Mouse (Mus musculus): ENCODE measurements around the gene Clmp. TPM values are rescaled to one million over a fixed set of nuclear protein-coding genes. Genes with fewer than 3 reads are reported as not detected.
A peak's percentile ranks its signal among the peaks of the same experiment; 100 is the strongest.
"Not testable (repeated sequence)": the region's sequence is repeated elsewhere in the genome, so short reads cannot be mapped to it uniquely, and the experiment has no call there.

Gene Clmp
- polyA plus RNA-seq, 1 experiment = 1.2 TPM

GRCm38 (mm10) chr9:40765581-40765940 is 79.8 kb downstream of the Clmp start:
- Histone ChIP-seq H3K27ac (ENCODE audit: control insufficient read depth, insufficient read depth, low read depth, low read length) (no peak overlapping the region), H3K36me3 (ENCODE audit: control insufficient read depth, insufficient read depth, low read length) (no peaks in the 10 kb centered on the region), H3K27me3 (ENCODE audit: control insufficient read depth, insufficient read depth, low read length) (no peaks in the 10 kb centered on the region), H3K4me1 (ENCODE audit: control insufficient read depth, insufficient read depth, low read length) (no peaks in the 10 kb centered on the region), H3K4me3 (ENCODE audit: control insufficient read depth, low read depth, low read length) (no peak overlapping the region)
- no peak for TF ChIP-seq CTCF (IDR thresholded peaks at IDR 0.05; ENCODE audit: control insufficient read depth, insufficient read depth, insufficient replicate concordance, low read depth, low read length)
- no peak for TF ChIP-seq POLR2A (IDR thresholded peaks at IDR 0.05; ENCODE audit: control insufficient read depth, low read depth, low read length)

GRCm38 (mm10) chr9:40766058-40766605 is 80.4 kb downstream of the Clmp start:
- Histone ChIP-seq H3K27ac (ENCODE audit: control insufficient read depth, insufficient read depth, low read depth, low read length) (no peak overlapping the region), H3K4me1 (ENCODE audit: control insufficient read depth, insufficient read depth, low read length) (no peaks in the 10 kb centered on the region), H3K36me3 (ENCODE audit: control insufficient read depth, insufficient read depth, low read length) (no peaks in the 10 kb centered on the region), H3K4me3 (ENCODE audit: control insufficient read depth, low read depth, low read length) (no peak overlapping the region), H3K27me3 (ENCODE audit: control insufficient read depth, insufficient read depth, low read length) (no peaks in the 10 kb centered on the region)
- TF ChIP-seq POLR2A (IDR thresholded peaks at IDR 0.05; ENCODE audit: control insufficient read depth, low read depth, low read length) (no peak), CTCF (IDR thresholded peaks at IDR 0.05; ENCODE audit: control insufficient read depth, insufficient read depth, insufficient replicate concordance, low read depth, low read length) (no peak)

- H3K4me3 ChIP-seq (ENCODE audit: control insufficient read depth, low read depth, low read length) = no peak overlapping the region
- no peak overlapping the region for H3K27ac ChIP-seq (ENCODE audit: control insufficient read depth, insufficient read depth, low read depth, low read length)
- no peaks in the 10 kb centered on the region for H3K36me3 ChIP-seq (ENCODE audit: control insufficient read depth, insufficient read depth, low read length)
- H3K27me3 ChIP-seq (ENCODE audit: control insufficient read depth, insufficient read depth, low read length) = no peaks in the 10 kb centered on the region
- H3K4me1 ChIP-seq (ENCODE audit: control insufficient read depth, insufficient read depth, low read length) = peaks cover 4% of the 10 kb centered on the region
- TF ChIP-seq CTCF (IDR thresholded peaks at IDR 0.05; ENCODE audit: control insufficient read depth, insufficient read depth, insufficient replicate concordance, low read depth, low read length) = no peak
- no peak for TF ChIP-seq POLR2A (IDR thresholded peaks at IDR 0.05; ENCODE audit: control insufficient read depth, low read depth, low read length)
These were observed 82.2 kb downstream of the Clmp start for GRCm38 (mm10) chr9:40767946-40768345.

GRCm38 (mm10) chr9:40772246-40772645 is 86.5 kb downstream of the Clmp start:
- no peaks in the 10 kb centered on the region for H3K27me3 ChIP-seq (ENCODE audit: control insufficient read depth, insufficient read depth, low read length)
- TF ChIP-seq POLR2A (IDR thresholded peaks at IDR 0.05; ENCODE audit: control insufficient read depth, low read depth, low read length) (peak; percentile 28; the same call in 1 of the 2 replicates), CTCF (IDR thresholded peaks at IDR 0.05; ENCODE audit: control insufficient read depth, insufficient read depth, insufficient replicate concordance, low read depth, low read length) (no peak)
- H3K4me1 ChIP-seq (ENCODE audit: control insufficient read depth, insufficient read depth, low read length) = peaks cover 8% of the 10 kb centered on the region
- H3K27ac ChIP-seq (ENCODE audit: control insufficient read depth, insufficient read depth, low read depth, low read length) = peak overlapping the region; percentile 67; the same call in 1 of the 2 replicates
- H3K4me3 ChIP-seq (ENCODE audit: control insufficient read depth, low read depth, low read length) = peak overlapping the region; percentile 90
- H3K36me3 ChIP-seq (ENCODE audit: control insufficient read depth, insufficient read depth, low read length) = no peaks in the 10 kb centered on the region

GRCm38 (mm10) chr9:40773142-40773541 is 87.4 kb downstream of the Clmp start:
- H3K36me3 ChIP-seq (ENCODE audit: control insufficient read depth, insufficient read depth, low read length); H3K4me1 ChIP-seq (ENCODE audit: control insufficient read depth, insufficient read depth, low read length); H3K27ac ChIP-seq (ENCODE audit: control insufficient read depth, insufficient read depth, low read depth, low read length); H3K27me3 ChIP-seq (ENCODE audit: control insufficient read depth, insufficient read depth, low read length): not testable (repeated sequence)
- peak overlapping the region; percentile 40 for H3K4me3 ChIP-seq (ENCODE audit: control insufficient read depth, low read depth, low read length)

GRCm38 (mm10) chr9:40773869-40774268 is 88.1 kb downstream of the Clmp start:
- Histone ChIP-seq H3K4me1 (ENCODE audit: control insufficient read depth, insufficient read depth, low read length) (peaks cover 8% of the 10 kb centered on the region), H3K4me3 (ENCODE audit: control insufficient read depth, low read depth, low read length) (no peak overlapping the region), H3K36me3 (ENCODE audit: control insufficient read depth, insufficient read depth, low read length) (no peaks in the 10 kb centered on the region), H3K27ac (ENCODE audit: control insufficient read depth, insufficient read depth, low read depth, low read length) (no peak overlapping the region), H3K27me3 (ENCODE audit: control insufficient read depth, insufficient read depth, low read length) (no peaks in the 10 kb centered on the region)
- TF ChIP-seq POLR2A (IDR thresholded peaks at IDR 0.05; ENCODE audit: control insufficient read depth, low read depth, low read length) (no peak), CTCF (IDR thresholded peaks at IDR 0.05; ENCODE audit: control insufficient read depth, insufficient read depth, insufficient replicate concordance, low read depth, low read length) (no peak)

GRCm38 (mm10) chr9:40776044-40776443 is 90.3 kb downstream of the Clmp start:
- H3K27me3 ChIP-seq (ENCODE audit: control insufficient read depth, insufficient read depth, low read length) = no peaks in the 10 kb centered on the region
- H3K27ac ChIP-seq (ENCODE audit: control insufficient read depth, insufficient read depth, low read depth, low read length) = no peak overlapping the region
- no peak overlapping the region for H3K4me3 ChIP-seq (ENCODE audit: control insufficient read depth, low read depth, low read length)
- TF ChIP-seq POLR2A (IDR thresholded peaks at IDR 0.05; ENCODE audit: control insufficient read depth, low read depth, low read length) (no peak), CTCF (IDR thresholded peaks at IDR 0.05; ENCODE audit: control insufficient read depth, insufficient read depth, insufficient replicate concordance, low read depth, low read length) (no peak)
- no peaks in the 10 kb centered on the region for H3K36me3 ChIP-seq (ENCODE audit: control insufficient read depth, insufficient read depth, low read length)
- peaks cover 8% of the 10 kb centered on the region for H3K4me1 ChIP-seq (ENCODE audit: control insufficient read depth, insufficient read depth, low read length)
